Mouse (Mus musculus) frontal cortex, adult 2 months (tissue): ENCODE results near the gene Tmem8. TPM values are rescaled to one million over a fixed set of nuclear protein-coding genes. Genes with fewer than 3 reads are reported as not detected.

Experiments
- DNase-seq, 2 experiments: peaks; one replicate each; pipeline ENCODE4 v3.0.0; 2022; ENCODE audit warnings: low spot score in 1 of 2; ENCODE audit errors: extremely low spot score in 1 of 2
- polyA plus RNA-seq: library from polyadenylated mRNA; depleted of rRNA; stranded (reverse); fragments of >200 nt; gene quantifications from 2 replicates; pipeline ENCODE4 v1.2.3, GENCODE M21; 2012; rRNA removed

The Tmem8 gene
- 29.7 and 31.4 TPM in 2 replicates for polyA plus RNA-seq

DNA sequence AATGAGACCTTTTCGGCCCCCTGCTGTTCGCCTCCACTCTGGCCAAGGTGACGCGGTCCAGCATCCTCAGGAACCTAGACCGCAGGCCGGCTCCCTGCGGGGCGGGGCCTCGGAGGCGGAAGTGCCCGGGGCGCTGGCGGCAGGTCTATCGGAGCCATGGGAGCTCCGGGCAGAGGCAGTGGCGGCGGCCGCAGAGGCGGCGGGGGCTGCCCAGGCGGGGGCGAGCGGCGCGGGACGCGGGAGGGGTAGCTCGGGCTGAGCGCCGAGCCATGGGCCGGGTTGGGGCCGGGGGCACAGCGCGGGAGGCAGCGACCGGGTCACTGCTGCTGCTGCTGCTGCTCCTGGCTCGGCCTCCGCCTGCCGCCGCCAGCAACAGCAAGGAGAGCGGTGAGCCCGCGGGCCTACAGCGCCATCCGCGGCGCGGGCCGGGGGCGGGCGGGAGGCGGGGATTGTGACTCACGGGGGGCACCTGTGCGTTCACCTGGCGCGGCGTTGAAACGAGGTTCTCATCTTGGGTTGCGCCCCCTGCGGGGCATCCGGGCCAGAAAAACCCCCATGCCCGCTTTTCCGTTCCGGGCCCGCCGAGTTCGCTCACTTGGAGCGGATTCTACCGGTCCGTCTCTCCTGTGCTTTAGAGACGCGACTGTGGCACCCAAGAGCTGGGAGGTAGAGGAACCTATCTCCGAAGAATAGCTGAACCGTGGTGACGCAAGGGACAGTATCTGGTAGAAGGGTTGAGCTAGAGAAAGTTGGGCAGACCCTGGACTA lies at the start of gene Tmem8:
Gene Tmem8, plus strand, starts transcription at position 119 of the 768 bp plus-strand sequence.
- DNase-seq: peak in 1 of 2 experiments; percentile 73

DNA sequence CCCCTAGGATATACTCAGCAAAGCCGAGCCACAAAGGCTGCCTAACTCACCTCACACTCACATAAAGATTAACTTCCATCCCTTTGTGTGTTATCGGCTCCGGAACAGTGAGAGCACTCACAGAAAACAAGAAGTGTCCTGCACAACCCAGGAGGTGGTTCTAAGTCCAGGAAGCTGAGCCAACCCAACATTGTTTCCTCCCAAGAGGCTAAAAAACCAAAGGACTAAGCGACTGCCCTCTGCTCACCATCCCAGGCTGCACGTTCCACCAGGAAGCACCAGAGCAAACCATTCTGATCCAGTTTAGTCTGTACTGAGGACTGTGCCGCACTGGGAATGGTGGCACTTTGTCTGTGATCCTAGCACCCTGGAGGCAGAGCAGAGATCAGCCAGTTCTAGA lies 48.2 kb upstream of the Tmem8 start:
- no peak for DNase-seq

DNA sequence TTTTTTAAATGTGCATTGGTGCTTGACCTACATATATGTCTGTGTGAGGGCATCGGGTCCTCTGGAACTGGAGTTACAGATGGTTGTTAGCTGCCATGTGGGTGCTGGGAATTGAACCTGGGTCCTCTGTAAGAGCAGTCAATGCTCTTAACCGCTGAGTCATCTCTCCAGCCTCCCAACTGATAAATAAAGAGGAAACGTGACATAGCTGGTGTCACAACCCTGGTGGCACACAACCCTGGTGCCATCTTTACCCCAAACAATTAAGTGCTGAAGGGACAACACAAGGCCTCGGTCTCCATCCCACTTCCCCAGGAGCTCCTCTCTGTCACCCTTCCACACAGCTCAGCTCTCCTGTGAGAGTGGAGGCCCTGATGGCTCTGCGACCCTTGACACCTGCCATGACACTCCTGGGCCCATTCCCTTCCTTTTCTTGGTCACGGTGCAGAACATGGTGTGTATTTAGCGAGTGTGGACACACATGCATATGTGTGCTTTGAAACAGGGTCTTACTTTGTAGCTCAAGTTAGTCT lies 46.5 kb upstream of the Tmem8 start:
- no peak for DNase-seq

DNA sequence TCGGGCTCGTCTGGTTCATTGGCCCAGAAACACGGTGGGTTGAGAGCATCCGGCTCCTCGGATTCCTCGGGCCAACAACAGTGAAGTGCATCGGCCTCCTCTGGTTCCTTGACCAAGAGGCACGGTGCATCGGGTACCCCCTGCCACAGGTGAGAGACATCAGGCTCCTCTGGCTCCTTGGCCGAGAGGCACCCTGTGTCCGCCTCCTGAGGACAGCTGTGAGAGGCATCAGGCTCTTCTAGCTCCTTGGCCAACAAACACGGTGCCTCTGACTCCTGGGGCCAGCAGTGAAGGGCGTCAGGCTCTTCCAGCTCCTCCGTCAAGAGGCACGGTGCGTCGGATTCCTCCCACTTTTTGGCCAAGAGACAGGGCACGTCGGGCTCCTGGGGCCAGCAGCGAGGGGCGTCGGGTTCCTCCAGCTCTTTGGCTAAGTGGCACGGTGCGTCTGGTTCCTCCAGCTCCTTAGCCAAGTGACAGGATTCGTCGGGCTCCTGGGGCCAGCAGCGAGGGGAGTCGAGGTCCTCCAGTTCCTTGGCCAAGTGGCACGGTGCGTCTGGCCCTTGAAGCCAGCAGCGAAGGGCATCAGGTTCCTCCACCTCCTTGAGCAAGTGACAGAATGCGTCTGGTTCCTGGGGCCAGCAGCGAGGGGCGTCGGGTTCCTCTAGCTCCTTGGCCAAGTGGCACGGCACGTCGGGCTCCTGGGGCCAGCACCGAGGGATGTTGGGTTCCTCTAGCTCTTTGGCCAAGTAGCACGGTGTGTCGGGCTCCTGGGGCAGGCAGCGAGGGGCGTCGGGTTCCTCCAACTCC lies 44.9 kb upstream of the Tmem8 start:
- DNase-seq: no peak

DNA sequence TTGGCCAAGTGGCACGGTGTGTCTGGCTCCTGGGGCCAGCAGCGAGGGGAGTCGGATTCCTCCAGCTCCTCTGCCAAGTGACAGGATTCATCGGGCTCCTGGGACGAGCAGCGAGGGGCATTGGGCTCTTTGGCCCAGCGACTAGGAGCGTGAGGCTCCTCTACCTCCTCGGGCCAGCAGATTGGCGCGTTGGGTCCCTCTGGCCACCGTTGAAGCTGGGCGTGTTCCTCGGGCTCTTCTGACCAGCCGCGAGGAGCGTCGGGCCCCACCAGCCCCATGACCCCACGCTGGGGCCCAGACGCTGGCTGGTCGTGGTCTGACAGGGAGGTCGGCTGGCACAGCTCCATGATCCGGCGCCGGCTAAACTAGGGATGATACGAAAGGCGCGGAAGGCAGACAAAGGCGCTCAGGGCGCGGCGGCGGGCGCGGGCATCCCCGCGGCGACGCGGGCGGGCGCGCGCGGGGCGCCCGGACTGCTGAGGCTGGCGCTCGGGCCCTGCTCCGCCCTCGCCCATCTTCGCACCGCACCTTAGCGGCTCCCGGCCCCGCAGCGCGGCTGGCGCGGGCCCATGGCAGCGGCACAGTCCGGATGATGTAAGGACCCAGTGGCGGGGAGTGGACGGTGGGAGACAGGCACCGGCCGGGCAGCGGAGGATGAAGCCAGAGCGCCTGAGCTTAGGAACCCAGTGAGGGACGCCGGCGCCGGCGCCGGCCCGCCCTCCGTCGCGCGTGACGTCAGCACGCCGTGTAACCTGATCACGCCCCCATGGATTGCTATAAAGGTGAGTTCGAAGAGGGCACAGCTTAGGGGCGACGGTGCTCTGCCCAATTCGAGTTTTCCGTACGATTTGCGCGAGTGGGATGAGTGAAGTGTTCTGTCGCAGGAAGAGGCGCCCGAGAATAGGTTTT lies 44.0 kb upstream of the Tmem8 start, which contains the start of gene Rab11fip3:
Gene Rab11fip3, minus strand, starts transcription at position 725 of the 909 bp plus-strand sequence.
- DNase-seq: peak; percentile 49 to 83

DNA sequence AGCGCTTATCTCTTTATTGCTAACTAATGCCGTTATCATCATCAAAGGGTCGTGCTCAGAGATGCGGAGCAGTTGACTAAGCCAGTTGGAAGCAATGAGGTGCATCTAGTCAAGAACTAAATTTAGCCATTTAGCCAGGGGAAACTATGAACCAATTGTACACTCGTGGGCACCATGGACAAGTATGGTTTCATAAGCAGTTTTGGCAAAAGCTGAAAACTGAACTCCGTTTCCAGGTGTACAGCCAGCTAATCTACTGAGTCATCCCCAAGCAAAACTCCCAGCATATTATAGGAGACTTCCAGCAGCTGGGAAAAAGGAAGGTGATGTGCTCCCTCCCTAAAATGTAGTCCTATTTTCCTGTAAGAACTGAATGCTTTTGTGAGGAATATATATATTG lies 43.0 kb upstream of the Tmem8 start:
- no peak for DNase-seq

DNA sequence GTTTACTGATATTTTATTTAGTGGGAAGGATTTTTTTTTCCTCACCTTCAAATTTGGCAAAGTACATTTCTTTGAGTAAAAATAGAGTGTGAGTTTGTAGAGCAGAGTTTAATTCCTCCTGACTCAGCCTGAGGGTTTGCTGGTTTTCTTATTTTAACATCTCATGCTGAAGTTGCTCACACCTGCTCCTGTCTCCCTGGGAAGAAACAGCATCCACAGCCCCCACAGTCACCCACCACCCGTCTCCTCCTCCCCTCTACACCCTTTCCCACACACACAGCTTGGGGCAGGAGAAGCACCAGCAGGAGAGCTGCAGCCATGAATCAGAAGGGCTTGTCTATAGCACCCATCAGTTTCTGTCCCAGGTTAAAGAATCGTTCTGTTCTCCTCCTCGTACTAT lies 37.9 kb upstream of the Tmem8 start:
- DNase-seq: peak; percentile 71 to 81

DNA sequence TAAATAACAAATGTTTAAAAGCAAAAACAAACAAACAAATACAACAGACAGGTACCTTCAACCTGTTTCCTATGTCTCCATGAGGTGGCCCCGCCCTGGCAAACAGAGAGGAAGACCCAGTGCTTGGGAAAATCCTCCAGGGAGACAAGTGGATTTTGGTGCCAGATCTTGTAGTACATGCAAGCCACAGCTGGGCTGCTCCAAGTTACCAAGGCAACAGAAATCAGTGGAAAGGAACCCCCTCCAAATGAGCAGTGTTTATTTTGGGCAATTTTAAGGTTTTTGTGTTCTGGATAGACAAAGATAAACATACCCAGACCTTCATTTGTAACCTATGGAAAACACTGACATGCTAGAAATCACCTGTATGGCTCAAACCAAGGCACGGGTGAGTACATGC lies 34.2 kb upstream of the Tmem8 start:
- no peak for DNase-seq

- no peak for DNase-seq
Measured at GRCm38 (mm10) chr17:26080867-26081266, 32.2 kb upstream of the Tmem8 start.

GRCm38 (mm10) chr17:26087059-26087564 lies 26.0 kb upstream of the Tmem8 start:
- DNase-seq: no peak

- DNase-seq: peak; percentile 73 to 96
Measured at GRCm38 (mm10) chr17:26089905-26090632, 23.0 kb upstream of the Tmem8 start, which contains the start of gene Decr2. Gene Decr2 (minus strand): TSS chr17:26090337.

DNA sequence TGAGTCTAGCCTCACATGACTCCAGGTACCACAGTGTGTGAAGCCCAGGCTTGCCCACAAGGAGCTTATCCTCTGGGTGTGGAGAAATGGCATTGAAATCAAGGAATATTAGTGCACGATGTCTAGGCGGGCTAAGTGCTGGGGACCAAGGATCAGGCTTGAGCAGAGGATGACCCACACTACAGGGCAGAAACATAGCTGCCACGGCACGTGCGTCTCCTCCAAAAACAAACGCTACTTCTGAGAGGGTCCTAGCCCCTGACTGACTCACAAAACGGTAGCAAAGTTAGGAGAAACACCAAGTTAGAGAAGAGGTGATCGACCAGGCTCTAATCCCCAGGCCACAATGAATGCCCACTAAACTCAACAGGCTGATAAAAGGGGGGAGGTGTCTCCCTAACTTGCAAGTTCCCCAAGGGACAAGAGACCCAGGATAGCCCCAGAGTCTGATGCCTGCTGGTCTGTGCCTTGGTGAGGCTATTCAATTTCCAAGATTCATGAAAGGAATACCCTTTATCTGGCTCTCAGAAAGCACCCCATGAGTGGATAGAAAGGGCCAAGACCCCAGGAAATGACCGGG lies 18.5 kb upstream of the Tmem8 start:
- DNase-seq: no peak

DNA sequence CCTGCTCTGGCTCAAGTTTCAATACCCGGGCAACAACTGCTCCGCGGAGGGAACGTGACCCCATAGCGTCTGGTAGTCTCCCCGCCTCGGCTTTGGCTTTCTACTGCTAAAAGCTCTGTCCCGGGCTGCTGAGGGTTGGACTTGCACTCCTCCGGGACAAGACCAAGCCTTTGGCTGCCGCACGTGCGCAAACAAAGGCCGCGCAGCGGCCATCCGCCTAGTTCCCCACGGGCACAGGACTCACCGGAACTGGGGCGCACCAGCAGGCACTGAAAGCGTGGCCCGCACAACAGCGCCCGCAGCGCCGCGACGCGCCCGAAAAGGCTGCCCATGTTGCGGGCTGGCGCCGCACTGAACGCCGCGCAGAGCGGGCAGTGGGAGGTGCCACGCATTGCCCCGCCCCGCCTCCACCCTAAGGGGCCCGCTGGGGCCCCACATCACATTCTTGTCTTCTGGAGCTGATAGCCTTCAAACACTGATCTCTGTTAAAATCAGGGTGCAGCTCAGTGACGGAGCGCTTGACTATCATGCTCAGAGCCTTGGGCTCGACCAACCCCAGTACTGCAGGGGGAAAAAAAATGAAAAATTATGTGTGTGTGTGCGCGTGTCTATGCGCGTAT lies 17.9 kb upstream of the Tmem8 start, which contains the start of gene Nme4:
Gene Nme4, minus strand, starts transcription at position 482 of the 620 bp plus-strand sequence.
- peak in 1 of 2 experiments; percentile 75 for DNase-seq

DNA sequence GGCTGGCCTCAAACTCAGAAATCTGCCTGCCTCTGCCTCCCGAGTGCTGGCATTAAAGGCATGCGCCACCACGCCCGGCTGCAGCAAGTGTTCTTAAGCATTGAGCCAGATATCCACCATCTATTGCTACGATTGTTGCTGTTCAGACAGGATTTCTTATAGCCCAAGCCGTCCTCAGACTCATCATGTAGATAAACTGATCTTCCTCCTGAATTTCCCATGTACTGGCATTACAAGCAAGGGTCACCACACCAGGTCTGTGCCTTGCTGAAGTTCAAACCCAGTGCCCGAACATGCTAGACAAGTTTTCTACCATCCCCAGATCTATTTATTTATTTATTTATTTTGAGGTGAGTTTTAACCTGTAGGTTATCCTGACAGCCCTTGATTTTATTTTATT lies 14.6 kb upstream of the Tmem8 start:
- no peak for DNase-seq

DNA sequence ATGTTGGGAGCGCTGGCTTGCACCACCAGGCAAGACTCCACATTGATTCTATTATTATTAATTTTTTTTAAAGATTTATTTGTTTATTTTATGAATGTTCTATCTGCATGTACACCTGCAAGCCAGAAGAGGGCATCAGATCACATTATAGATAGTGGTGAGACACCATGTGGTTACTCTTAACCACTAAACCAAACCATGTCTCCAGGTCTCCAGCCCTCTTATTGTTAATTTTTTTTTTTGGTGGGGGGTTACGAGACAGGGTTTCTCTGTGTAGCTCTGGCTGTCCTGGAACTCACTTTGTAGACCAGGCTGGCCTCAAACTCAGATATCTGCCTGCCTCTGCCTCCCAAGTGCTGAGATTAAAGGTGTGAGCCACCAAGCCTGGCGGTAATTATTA lies 13.8 kb upstream of the Tmem8 start:
- peak in 1 of 2 experiments; percentile 43 for DNase-seq

DNA sequence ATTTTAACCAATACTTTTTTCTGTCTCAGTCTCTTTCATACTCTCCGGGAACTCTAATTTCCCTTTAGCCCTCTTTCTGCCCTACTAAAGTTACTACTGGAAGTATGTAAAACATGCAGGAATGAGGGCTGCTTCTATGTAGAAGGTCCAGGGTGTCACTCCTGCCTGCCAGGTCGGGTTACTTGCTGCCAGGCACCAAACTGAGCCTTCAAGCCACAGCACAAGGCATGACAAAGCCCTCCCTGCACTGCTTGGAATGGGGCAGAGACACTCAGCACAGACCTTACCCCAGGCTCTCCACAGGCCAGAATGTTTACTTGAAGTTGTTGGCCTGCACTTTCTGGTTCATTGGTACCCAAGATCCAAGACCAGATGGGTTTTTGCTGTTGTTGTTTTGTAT lies 12.9 kb upstream of the Tmem8 start:
- no peak for DNase-seq

- DNase-seq: peak in 1 of 2 experiments; percentile 48
Measured at GRCm38 (mm10) chr17:26101478-26101877, 11.6 kb upstream of the Tmem8 start.

DNA sequence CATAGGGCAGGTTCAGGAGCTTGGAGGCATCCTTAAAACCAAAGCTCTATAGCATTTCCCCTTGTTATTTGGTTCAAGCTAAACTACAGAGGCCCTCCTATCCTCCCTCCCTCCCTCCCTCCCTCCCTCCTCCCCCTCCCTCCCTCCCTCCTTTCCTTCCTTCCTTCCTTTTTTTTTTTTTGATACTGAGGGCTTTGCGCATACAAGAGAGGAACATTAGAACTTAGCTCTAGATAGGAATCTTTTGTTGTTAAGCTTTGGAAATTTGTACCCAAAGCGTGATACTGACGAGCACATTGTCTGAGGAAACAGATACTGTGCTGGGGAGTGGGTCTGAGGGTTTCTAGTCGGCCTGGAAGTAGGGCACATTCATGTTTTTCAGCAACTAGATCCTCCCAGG lies 7.5 kb upstream of the Tmem8 start:
- no peak for DNase-seq

- DNase-seq: no peak
Measured at GRCm38 (mm10) chr17:26110156-26110555, 2.9 kb upstream of the Tmem8 start.
